Mouse (Mus musculus) neural tube, embryonic 11.5 days (tissue): Measurements from ENCODE around the gene Mfrp. TPM values are rescaled to one million over a fixed set of nuclear protein-coding genes. Genes with fewer than 3 reads are reported as not detected.

Experiments used
- ATAC-seq: fragments of 200-750 bp; cut with Nextera tagmentation; 2 replicates; pipeline ENCODE4 v1.8.0; 2017; ENCODE audit warnings: moderate number of reproducible peaks, mild to moderate bottlenecking, moderate TSS enrichment, moderate library complexity; ENCODE audit not compliant: insufficient read depth, low FRiP score, low TSS enrichment
- DNase-seq: peaks from one replicate; pipeline ENCODE4 v3.0.0-alpha.2; 2015; ENCODE audit warnings: low spot score
- H3K27ac ChIP-seq: fragments of 300-500 bp; sonication (generic); 2 replicates; pipeline ENCODE4 v1.5.1; 2014; ENCODE audit warnings: low read depth, mild to moderate bottlenecking, low read length
- H3K27me3 ChIP-seq: fragments of 300-500 bp; sonication (generic); 2 replicates; pipeline ENCODE4 v1.6.1; 2014; ENCODE audit warnings: mild to moderate bottlenecking, low read length, mixed read lengths; ENCODE audit not compliant: control insufficient read depth, insufficient read depth
- H3K36me3 ChIP-seq: fragments of 300-500 bp; sonication (generic); 2 replicates; pipeline ENCODE4 v1.6.1; 2014; ENCODE audit warnings: mild to moderate bottlenecking, low read length, moderate library complexity, mixed read lengths; ENCODE audit not compliant: control insufficient read depth, insufficient read depth
- H3K4me1 ChIP-seq: fragments of 300-500 bp; sonication (generic); 2 replicates; pipeline ENCODE4 v1.6.1; 2014; ENCODE audit warnings: low read length, mixed read lengths; ENCODE audit not compliant: control insufficient read depth, insufficient read depth
- H3K4me2 ChIP-seq: fragments of 300-500 bp; sonication (generic); 2 replicates; pipeline ENCODE4 v1.6.1; 2014; ENCODE audit warnings: low read depth, mild to moderate bottlenecking, moderate library complexity
- H3K4me3 ChIP-seq: fragments of 300-500 bp; sonication (generic); 2 replicates; pipeline ENCODE4 v1.5.1; 2014; ENCODE audit warnings: low read depth, low read length
- H3K9ac ChIP-seq: fragments of 300-500 bp; sonication (generic); 2 replicates; pipeline ENCODE4 v1.6.1; 2014; ENCODE audit warnings: mild to moderate bottlenecking, low read length
- H3K9me3 ChIP-seq: fragments of 300-500 bp; sonication (generic); 2 replicates; pipeline ENCODE4 v1.6.1; 2016; ENCODE audit warnings: low read length; ENCODE audit not compliant: control insufficient read depth
- WGBS: fragments of 180-500 bp; shearing (Covaris S2); extraction: QIAGEN DNeasy Blood & Tissue Kit; methylation state at CpG from one replicate; pipeline ENCODE4 v1.1.7; 2014; 5-methylcytosine and 5-hydroxymethylcytosine counted together
- polyA plus RNA-seq: library from polyadenylated mRNA; unstranded; fragments of >200 nt; fragmentation: Nextera tagmentation; extraction: Ambion mirVana; gene quantifications from 2 replicates; pipeline ENCODE4 v1.2.1, GENCODE M21; 2014

Mfrp gene
- polyA plus RNA-seq, 1 experiment from 2014 or later: 0.21 TPM

DNA sequence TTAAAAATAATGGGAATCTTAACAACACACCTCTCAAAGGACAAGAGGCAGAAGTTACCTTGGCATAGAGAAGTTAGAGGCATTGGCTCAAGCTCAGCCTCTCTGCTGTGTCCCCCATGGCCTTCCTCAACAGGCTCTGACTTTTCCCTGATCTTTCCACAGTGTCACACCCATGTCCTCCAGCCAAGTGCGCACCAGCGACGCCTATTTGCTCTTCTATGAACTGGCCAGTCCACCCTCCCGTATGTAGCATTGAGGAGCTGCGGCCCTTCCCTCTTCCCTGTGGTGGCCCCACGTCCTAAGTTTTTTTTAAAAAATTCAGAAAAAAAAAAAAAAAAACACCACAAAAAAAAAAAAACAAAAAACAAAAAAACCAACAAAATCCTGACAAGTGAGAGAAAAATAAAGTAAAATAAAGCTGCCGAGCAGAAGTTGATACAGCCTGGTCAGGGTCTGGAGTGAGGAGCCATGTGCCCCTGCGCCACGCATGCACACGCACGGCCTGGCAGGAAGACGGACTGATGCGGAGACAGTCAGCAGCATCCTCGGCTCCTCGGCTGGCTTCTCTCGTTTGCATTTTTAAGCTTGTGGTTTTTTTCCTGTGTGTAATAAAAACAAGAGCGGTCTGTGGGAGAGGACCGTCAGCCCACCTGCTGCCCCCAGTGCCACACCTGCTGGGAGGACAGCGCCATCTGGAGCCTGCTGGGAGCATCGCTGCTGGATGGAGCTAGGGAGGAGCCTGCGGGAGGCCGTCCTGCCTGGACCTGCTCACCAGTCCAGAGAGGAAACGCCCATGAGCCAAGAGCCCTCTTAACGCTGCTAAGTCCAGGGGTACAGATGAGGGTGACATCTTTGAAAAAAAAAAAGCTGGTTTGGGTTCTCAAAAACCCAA is 7.7 kb upstream of the Mfrp start:
- H3K9ac ChIP-seq: 0 out of 2 replicates have a peak overlapping the region, but pooled peaks have one; percentile 15
- no peaks in the 10 kb centered on the region; the same call in 1 of the 2 replicates for H3K36me3 ChIP-seq
- no peaks in the 10 kb centered on the region for H3K9me3 ChIP-seq
- 33% methylated on average over 24 of the region's 24 CpGs for WGBS
- H3K4me3 ChIP-seq: no peak overlapping the region
- no peaks in the 10 kb centered on the region for H3K4me1 ChIP-seq
- H3K27ac ChIP-seq: no peak overlapping the region
- no peaks in the 10 kb centered on the region for H3K27me3 ChIP-seq
- ATAC-seq (peak; percentile 53; the same call in 1 of the 2 replicates), DNase-seq (peak; percentile 82)
- H3K4me2 ChIP-seq: peak overlapping the region; percentile 13; the same call in 1 of the 2 replicates

DNA sequence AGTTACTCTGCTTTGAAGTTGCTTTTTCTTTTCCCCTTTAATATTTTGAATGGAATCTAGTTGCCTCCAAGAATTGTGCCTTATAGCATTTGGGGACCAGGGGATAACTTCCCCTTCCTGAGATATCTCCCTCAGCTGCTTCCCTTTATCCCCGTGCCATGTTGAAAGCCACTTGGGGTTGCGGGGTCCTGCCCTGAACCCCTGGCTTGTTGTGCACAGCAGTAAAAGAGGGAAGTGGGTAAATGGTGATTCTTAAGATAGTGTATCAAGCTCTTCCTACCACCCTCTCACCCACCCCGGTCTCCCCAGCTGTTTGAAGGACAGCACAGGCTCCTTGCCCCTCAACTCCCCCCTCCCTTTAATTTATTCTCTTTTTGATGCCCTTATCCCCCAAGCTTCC is 6.8 kb upstream of the Mfrp start:
- Histone ChIP-seq H3K4me3 (no peak overlapping the region), H3K27me3 (no peaks in the 10 kb centered on the region), H3K27ac (no peak overlapping the region), H3K36me3 (no peaks in the 10 kb centered on the region; the same call in 1 of the 2 replicates), H3K9me3 (no peaks in the 10 kb centered on the region), H3K4me1 (no peaks in the 10 kb centered on the region), H3K4me2 (no peak overlapping the region), H3K9ac (no peak overlapping the region)
- ATAC-seq (no peak), DNase-seq (no peak)
- WGBS: 82% methylated on average over 3 of the region's 3 CpGs

DNA sequence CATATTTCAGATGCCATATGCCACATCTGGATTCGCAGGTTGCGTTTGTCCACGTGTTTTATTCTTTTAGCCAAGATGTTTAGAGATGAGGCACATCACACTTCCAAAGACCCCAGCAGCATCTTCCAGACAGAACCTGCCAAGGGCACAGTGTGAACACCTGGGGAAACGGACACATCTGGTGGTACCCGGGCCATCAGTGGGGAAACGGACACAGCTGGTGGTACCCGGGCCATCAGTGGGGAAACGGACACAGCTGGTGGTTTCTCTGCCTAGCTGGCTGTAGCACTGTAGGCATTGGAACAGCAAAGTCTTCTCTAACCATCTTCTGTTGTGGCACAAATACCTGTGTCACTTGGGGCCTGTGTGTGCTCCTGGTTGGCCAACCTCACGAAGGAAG is 5.7 kb upstream of the Mfrp start:
- Histone ChIP-seq H3K9me3 (no peaks in the 10 kb centered on the region), H3K9ac (no peak overlapping the region), H3K4me2 (no peak overlapping the region), H3K27ac (no peak overlapping the region), H3K27me3 (no peaks in the 10 kb centered on the region), H3K4me1 (no peaks in the 10 kb centered on the region), H3K36me3 (peaks cover 2% of the 10 kb centered on the region; the same call in 1 of the 2 replicates), H3K4me3 (no peak overlapping the region)
- ATAC-seq: no peak
- WGBS: 88% methylated on average over 9 of the region's 9 CpGs
- no peak for DNase-seq

DNA sequence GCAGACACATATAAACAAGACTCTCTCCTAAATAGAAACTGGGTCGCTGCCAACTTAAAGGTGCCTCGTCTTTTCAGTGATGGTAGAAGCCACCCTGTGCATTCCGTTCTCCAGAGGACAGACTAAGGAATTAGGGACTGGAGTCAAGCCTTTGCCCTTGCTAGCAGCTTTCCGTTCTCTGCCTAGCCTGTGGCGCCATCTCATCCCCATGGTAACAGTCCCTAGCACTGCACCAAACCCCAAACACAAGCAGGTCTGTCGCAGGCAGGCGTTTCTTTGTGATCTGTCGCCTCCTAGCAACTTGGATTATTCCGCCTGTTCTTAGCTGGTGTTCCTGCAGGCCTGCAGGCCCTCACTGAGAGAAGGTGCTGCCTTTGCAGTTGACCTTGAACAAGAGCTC is 5.0 kb upstream of the Mfrp start:
- Histone ChIP-seq H3K9me3 (no peaks in the 10 kb centered on the region), H3K27ac (no peak overlapping the region), H3K9ac (no peak overlapping the region), H3K27me3 (no peaks in the 10 kb centered on the region), H3K4me3 (no peak overlapping the region), H3K4me1 (no peaks in the 10 kb centered on the region), H3K36me3 (0 out of 2 replicates have a peak, but pooled peaks cover 2% of the 10 kb centered on the region), H3K4me2 (no peak overlapping the region)
- peak; percentile 21 for DNase-seq
- ATAC-seq: no peak
- WGBS: 35% methylated on average over 9 of the region's 9 CpGs

DNA sequence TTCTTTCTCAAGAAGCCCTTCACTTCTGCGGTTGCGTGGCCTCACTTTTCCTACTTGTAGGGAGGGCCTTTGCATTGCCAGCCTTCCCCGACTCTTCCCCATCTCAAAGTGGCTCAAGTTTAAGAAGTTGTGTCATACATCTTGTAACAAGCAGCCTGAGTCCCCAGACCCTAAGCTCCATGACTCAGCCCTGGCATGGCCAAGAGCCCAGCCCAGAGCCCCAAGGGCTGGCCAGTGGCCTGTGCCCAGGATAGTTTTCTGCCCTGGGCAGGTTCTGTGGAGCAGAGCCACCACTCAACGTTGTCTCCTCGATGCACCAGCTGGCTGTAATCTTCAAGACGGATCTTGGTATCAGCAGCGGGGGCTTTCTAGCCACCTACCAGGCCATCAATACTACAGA is 3.4 kb downstream of the Mfrp start:
- H3K4me3 ChIP-seq: no peak overlapping the region
- no peaks in the 10 kb centered on the region for H3K27me3 ChIP-seq
- no peak overlapping the region for H3K9ac ChIP-seq
- peaks cover 9% of the 10 kb centered on the region for H3K36me3 ChIP-seq
- H3K4me2 ChIP-seq: no peak overlapping the region
- 96% methylated on average over 7 of the region's 7 CpGs for WGBS
- no peak for DNase-seq
- no peaks in the 10 kb centered on the region for H3K9me3 ChIP-seq
- ATAC-seq: no peak
- peaks cover 16% of the 10 kb centered on the region for H3K4me1 ChIP-seq
- no peak overlapping the region for H3K27ac ChIP-seq

DNA sequence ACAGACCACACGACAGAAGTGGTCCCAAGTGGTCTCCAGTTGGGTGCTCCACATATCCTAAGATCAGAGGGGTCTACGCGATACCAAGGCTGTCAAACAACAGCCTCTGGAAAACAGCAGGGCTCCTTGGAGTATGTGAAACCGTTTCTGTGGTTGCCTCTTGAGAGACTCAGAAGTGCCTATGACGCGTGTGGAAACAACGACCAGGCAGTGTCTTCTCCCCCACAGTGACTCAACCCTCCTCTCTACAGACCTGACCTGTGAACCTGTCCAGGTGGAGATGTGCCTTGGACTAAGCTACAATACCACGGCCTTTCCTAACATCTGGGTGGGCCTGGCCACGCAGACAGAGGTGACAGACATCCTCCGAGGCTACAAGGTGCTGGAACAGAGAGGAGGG is 4.3 kb downstream of the Mfrp start:
- WGBS: 90% methylated on average over 10 of the region's 10 CpGs
- Histone ChIP-seq H3K9ac (no peak overlapping the region), H3K9me3 (no peaks in the 10 kb centered on the region), H3K36me3 (peaks cover 7% of the 10 kb centered on the region), H3K4me2 (no peak overlapping the region), H3K27ac (no peak overlapping the region), H3K4me1 (peaks cover 22% of the 10 kb centered on the region), H3K4me3 (no peak overlapping the region), H3K27me3 (no peaks in the 10 kb centered on the region)
- DNase-seq (no peak), ATAC-seq (no peak)

DNA sequence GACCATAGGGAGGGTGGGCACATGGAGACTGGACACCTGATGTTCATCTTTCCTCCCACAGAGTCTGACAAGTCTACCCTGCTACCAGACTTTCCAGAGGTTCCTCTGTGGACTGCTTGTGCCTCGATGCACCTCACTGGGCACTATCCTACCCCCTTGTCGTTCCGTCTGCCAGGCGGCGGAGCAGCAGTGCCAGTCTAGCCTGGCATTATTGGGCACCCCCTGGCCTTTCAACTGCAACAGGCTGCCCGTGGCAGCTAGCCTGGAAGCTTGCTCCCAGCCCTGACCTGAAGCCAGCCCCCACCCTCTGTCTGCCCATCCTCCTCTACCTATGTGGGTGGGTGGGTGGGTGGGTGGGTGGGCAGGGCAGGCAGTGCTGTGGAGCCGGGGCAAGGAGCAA is 4.7 kb downstream of the Mfrp start:
- 93% methylated on average over 7 of the region's 7 CpGs for whole genome bisulfite sequencing
- Histone ChIP-seq H3K4me1 (peaks cover 22% of the 10 kb centered on the region), H3K27ac (no peak overlapping the region), H3K4me2 (no peak overlapping the region), H3K27me3 (no peaks in the 10 kb centered on the region), H3K36me3 (peaks cover 7% of the 10 kb centered on the region), H3K4me3 (no peak overlapping the region), H3K9ac (no peak overlapping the region), H3K9me3 (no peaks in the 10 kb centered on the region)
- no peak for DNase-seq
- ATAC-seq: no peak

DNA sequence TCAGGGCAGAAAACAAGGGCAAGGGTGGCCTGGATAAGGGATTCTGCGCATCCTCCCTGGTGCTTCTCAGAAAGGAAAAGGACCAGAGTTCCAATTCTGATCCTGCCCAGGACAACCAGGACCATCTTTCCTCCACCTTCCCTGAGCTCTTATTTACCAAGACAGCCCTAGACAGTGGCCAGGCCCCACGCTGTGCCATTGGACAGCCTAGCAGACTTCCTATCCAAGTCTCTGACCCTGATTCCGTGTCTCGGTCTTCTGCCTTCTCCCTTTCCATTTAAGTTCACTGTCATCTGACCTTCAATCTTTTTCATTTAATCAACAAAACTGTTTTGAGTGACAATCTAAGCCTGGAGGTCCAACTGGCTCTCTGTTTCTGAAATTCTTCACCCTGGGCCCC is 5.1 kb downstream of the Mfrp start:
- no peak overlapping the region for H3K4me2 ChIP-seq
- peaks cover 7% of the 10 kb centered on the region for H3K36me3 ChIP-seq
- H3K27me3 ChIP-seq: no peaks in the 10 kb centered on the region
- ATAC-seq: no peak
- no peaks in the 10 kb centered on the region for H3K9me3 ChIP-seq
- 82% methylated on average over 4 of the region's 4 CpGs for WGBS
- no peak overlapping the region for H3K9ac ChIP-seq
- no peak for DNase-seq
- H3K27ac ChIP-seq: no peak overlapping the region
- H3K4me1 ChIP-seq: peaks cover 22% of the 10 kb centered on the region
- no peak overlapping the region for H3K4me3 ChIP-seq

DNA sequence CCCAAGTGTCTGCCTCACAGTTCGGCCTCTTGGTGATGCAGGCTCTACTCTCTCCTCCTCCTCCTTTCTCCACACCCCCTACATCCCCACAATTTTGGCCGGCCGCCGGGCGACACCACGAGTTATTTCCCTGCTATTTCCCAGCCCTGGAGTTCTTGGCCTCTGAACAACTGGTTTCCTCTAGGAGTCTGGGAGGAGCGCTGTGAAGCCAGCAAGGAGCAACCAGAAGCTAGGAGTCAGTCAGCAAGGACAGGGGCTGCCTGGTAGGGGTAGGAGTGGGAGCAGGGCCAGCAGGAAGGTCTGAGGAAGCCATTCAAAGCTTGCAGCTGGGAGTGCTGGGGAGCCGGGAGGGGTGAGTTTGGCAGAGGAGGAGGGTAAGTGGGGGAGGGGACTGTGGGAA is 5.6 kb downstream of the Mfrp start, which contains the start of gene C1qtnf5:
Gene C1qtnf5, plus strand, starts transcription at position 136 of the 400 bp plus-strand sequence.
- peaks cover 22% of the 10 kb centered on the region for H3K4me1 ChIP-seq
- no peak for DNase-seq
- no peak for ATAC-seq
- no peaks in the 10 kb centered on the region for H3K27me3 ChIP-seq
- H3K36me3 ChIP-seq: peaks cover 7% of the 10 kb centered on the region
- H3K4me2 ChIP-seq: 0 out of 2 replicates have a peak within 1 kb of the TSS, but pooled peaks have one; percentile 8
- 46% methylated on average over 8 of the region's 8 CpGs for WGBS
- no peaks in the 10 kb centered on the region for H3K9me3 ChIP-seq
- H3K27ac ChIP-seq: no peak within 1 kb of the TSS
- no peak within 1 kb of the TSS for H3K4me3 ChIP-seq
- peak within 1 kb of the TSS; percentile 4; the same call in 1 of the 2 replicates for H3K9ac ChIP-seq
